In the genomic region with DNA sequence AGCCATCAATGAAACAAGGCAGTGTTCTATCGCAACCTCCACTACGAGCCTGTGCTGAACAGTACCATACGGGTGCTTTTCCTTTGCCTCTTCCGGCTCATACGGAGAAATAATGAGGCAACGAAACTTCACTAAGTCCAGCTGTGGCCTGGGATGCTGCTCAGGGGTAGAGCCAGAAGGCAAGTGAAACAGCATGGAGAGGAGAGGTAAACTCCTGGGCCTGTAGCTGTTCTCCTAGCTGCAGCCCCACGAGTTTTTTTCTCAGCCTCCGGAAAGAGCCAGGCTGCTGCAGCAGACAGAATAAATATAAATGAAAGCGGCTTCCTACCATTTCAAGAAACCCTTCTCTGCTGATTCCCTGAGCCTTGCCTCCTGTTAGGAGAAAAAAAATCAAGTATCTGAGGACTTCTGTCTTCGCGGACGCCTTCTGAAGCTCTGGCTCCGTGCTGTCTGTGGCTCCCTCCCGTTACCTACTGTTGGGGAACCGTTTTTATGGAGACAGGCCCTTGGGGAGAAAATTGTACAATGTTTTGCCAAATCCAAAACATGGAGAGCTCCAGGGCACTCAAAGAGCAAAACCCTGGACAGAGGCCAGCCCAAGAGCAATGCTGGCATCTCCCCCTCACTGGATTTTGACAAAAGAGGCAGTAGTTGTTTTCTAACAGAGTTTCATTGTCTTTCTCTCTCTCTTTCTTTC, we compare ENCODE assay signal across 8 mouse cellular contexts.
A peak's percentile ranks its signal among the peaks of the same experiment; 100 is the strongest.
DNase-seq lines count a peak whose midpoint lies in the region; ATAC-seq and TF ChIP-seq lines count a peak whose summit lies in the region.

No protein-coding gene starts in this region.

- DNase-seq in adrenal gland, postnatal 10 days, result peak; percentile 67
- no peak for DNase-seq in adrenal gland, postnatal 4 days (ENCODE audit: low spot score in 2 of 2)
- peak; percentile 9 for DNase-seq in lung, postnatal 0 days (ENCODE audit: low spot score)
- no peak for DNase-seq in lung, adult 2 months
- peak; percentile 52 for DNase-seq in limb, embryonic 14.5 days (ENCODE audit: low spot score)
- DNase-seq in telencephalon, adult 2 months (ENCODE audit: low read depth, low spot score), result peak; percentile 33
- DNase-seq in thymus, adult 18-20 months, result no peak

- H3K36me3 ChIP-seq in lung, postnatal 0 days (ENCODE audit: insufficient read depth, low read length), result no peaks in the 10 kb centered on the region
- no peaks in the 10 kb centered on the region for H3K36me3 ChIP-seq in kidney, embryonic 16.5 days (ENCODE audit: insufficient read depth, low read length)
- no peaks in the 10 kb centered on the region for H3K36me3 ChIP-seq in limb, embryonic 14.5 days (ENCODE audit: control insufficient read depth, insufficient read depth, low read length)

- TF ChIP-seq POLR2A in lung, adult 2 months (IDR thresholded peaks at IDR 0.05; ENCODE audit: borderline replicate concordance, extremely low read depth, low read depth, low read length), result no peak
- no peak for TF ChIP-seq POLR2A in limb, embryonic 14.5 days (IDR thresholded peaks at IDR 0.05; ENCODE audit: borderline replicate concordance, extremely low read depth, insufficient read depth, insufficient read length)

- WGBS in lung, postnatal 0 days, result 58% methylated on average over 15 of the region's 15 CpGs
- WGBS in lung, adult 2 months, result 42% methylated on average over 15 of the region's 15 CpGs
- 65% methylated on average over 15 of the region's 15 CpGs for WGBS in kidney, embryonic 16.5 days
- 24% methylated on average over 15 of the region's 15 CpGs for WGBS in limb, embryonic 14.5 days

- no peak overlapping the region for H3K9ac ChIP-seq in lung, postnatal 0 days (replicated peaks; ENCODE audit: low read depth)
- no peak overlapping the region; the same call in 1 of the 2 replicates for H3K9ac ChIP-seq in kidney, embryonic 16.5 days (replicated peaks; ENCODE audit: low read length)
- peak overlapping the region; percentile 31; the same call in 1 of the 2 replicates for H3K9ac ChIP-seq in limb, embryonic 14.5 days (ENCODE audit: low read depth, low read length, severe bottlenecking)

- no peak overlapping the region for H3K4me3 ChIP-seq in lung, postnatal 0 days (ENCODE audit: low read depth, low read length)
- no peak overlapping the region for H3K4me3 ChIP-seq in lung, adult 2 months (replicated peaks; ENCODE audit: extremely low read depth, low read depth, low read length)
- H3K4me3 ChIP-seq in kidney, embryonic 16.5 days (ENCODE audit: low read length), result no peak overlapping the region
- H3K4me3 ChIP-seq in limb, embryonic 14.5 days (replicated peaks; ENCODE audit: low read length), result no peak overlapping the region; the same call in 1 of the 2 replicates

- no peaks in the 10 kb centered on the region for H3K27me3 ChIP-seq in lung, postnatal 0 days (replicated peaks; ENCODE audit: insufficient read depth, low read length)
- no peaks in the 10 kb centered on the region for H3K27me3 ChIP-seq in kidney, embryonic 16.5 days (ENCODE audit: insufficient read depth, low read length)
- H3K27me3 ChIP-seq in limb, embryonic 14.5 days (ENCODE audit: control insufficient read depth, insufficient read depth, low read length), result no peaks in the 10 kb centered on the region

- H3K9me3 ChIP-seq in lung, postnatal 0 days (ENCODE audit: low read length), result no peaks in the 10 kb centered on the region
- H3K9me3 ChIP-seq in kidney, embryonic 16.5 days (ENCODE audit: low read length), result no peaks in the 10 kb centered on the region
- H3K9me3 ChIP-seq in limb, embryonic 14.5 days (ENCODE audit: control insufficient read depth, low read length), result no peaks in the 10 kb centered on the region

- no peak for TF ChIP-seq CTCF in lung, postnatal 0 days (IDR thresholded peaks at IDR 0.05)
- no peak for TF ChIP-seq CTCF in lung, adult 2 months (IDR thresholded peaks at IDR 0.05; ENCODE audit: insufficient read depth, low read length)

- H3K4me1 ChIP-seq in lung, postnatal 0 days (ENCODE audit: insufficient read depth, low read depth, low read length), result no peaks in the 10 kb centered on the region
- H3K4me1 ChIP-seq in lung, adult 2 months (ENCODE audit: control insufficient read depth, insufficient read depth, low read length), result peaks cover 3% of the 10 kb centered on the region
- H3K4me1 ChIP-seq in kidney, embryonic 16.5 days (ENCODE audit: insufficient read depth, low read length), result peaks cover 13% of the 10 kb centered on the region; the same call in 1 of the 2 replicates
- H3K4me1 ChIP-seq in limb, embryonic 14.5 days (ENCODE audit: control insufficient read depth, insufficient read depth, low read length), result peaks cover 16% of the 10 kb centered on the region

- H3K4me2 ChIP-seq in lung, postnatal 0 days (replicated peaks; ENCODE audit: low read depth, low read length), result no peak overlapping the region; the same call in 1 of the 2 replicates
- no peak overlapping the region for H3K4me2 ChIP-seq in kidney, embryonic 16.5 days (replicated peaks; ENCODE audit: low read depth, low read length)
- H3K4me2 ChIP-seq in limb, embryonic 14.5 days (replicated peaks; ENCODE audit: low read depth, low read length, severe bottlenecking), result peak overlapping the region; percentile 34

- no peak for TF ChIP-seq EP300 in lung, postnatal 0 days (IDR thresholded peaks at IDR 0.05)

- no peak for ATAC-seq in lung, postnatal 0 days
- no peak for ATAC-seq in kidney, embryonic 16.5 days (ENCODE audit: low FRiP score, low TSS enrichment)
- peak; percentile 67; the same call in 1 of the 2 replicates for ATAC-seq in limb, embryonic 14.5 days (ENCODE audit: low FRiP score, low read depth)

- H3K27ac ChIP-seq in lung, postnatal 0 days (ENCODE audit: low read length), result no peak overlapping the region
- peak overlapping the region; percentile 76 for H3K27ac ChIP-seq in kidney, embryonic 16.5 days (ENCODE audit: low read length)
- peak overlapping the region; percentile 80 for H3K27ac ChIP-seq in limb, embryonic 14.5 days (replicated peaks; ENCODE audit: low read depth, low read length)

Comparison
In these comparisons a context has a peak if more than half of its experiments do, and no peak if none do; other contexts are left out.
1. DNase-seq: peak in adrenal gland, postnatal 10 days (single experiment), lung, postnatal 0 days (single experiment), limb, embryonic 14.5 days (single experiment) and telencephalon, adult 2 months (single experiment); none in adrenal gland, postnatal 4 days (0 of 2), lung, adult 2 months (single experiment) and thymus, adult 18-20 months (0 of 2).